Mouse (Mus musculus): ENCODE measurements at regions not wholly inside any gene's neighbourhood (a gene's known extent, or its start where the extent isn't known, plus 50 kb on each side); places are given as distances from the start of the nearest gene placed in this dataset.

DNA sequence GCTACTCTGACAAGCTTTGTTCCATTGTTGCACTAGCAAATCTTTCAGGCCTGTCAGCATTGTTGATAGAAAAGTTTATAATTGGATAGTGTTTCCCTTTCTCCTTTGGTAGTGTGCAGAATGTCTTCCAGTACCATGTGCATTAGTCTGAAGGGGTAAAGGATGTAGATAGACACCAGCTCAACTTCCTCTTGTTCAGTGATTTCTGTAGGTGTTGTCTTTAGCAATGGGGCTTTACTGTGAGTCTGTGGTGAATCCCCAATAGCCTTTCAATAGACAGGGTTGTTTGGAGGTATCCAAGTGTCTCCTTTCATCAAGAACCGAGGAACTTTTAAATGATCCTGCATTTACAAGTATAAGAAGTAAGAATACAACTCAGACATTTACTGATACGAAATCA, 311.0 kb downstream of the Otol1 start:
- TF ChIP-seq CTCF (IDR thresholded peaks at IDR 0.05; ENCODE audit: extremely low read depth, insufficient read depth, insufficient read length, insufficient replicate concordance) (no peak), POLR2A (IDR thresholded peaks at IDR 0.05; ENCODE audit: low read depth, low read length) (no peak)

Data from spleen, adult 2 months (tissue).